Mouse (Mus musculus): ENCODE results near the gene Tmem88. TPM values are rescaled to one million over a fixed set of nuclear protein-coding genes. Genes with fewer than 3 reads are reported as not detected.

Gene Tmem88
- polyA plus RNA-seq, 1 experiment from 2014 or later, result 96.5 TPM

- Histone ChIP-seq H3K4me3 (ENCODE audit: low read depth, low read length) (no peak overlapping the region), H3K27me3 (replicated peaks; ENCODE audit: insufficient read depth, low read length) (no peaks in the 10 kb centered on the region), H3K9ac (replicated peaks; ENCODE audit: low read depth) (no peak overlapping the region), H3K36me3 (ENCODE audit: insufficient read depth, low read length) (no peaks in the 10 kb centered on the region), H3K27ac (ENCODE audit: low read length) (no peak overlapping the region), H3K4me2 (replicated peaks; ENCODE audit: low read depth, low read length) (0 out of 2 replicates have a peak overlapping the region, but pooled peaks have one; percentile 22), H3K9me3 (ENCODE audit: low read length) (no peaks in the 10 kb centered on the region), H3K4me1 (ENCODE audit: insufficient read depth, low read depth, low read length) (0 out of 2 replicates have a peak, but pooled peaks cover 2% of the 10 kb centered on the region)
- WGBS, result 33% methylated on average over 11 of the region's 11 CpGs
- TF ChIP-seq CTCF (IDR thresholded peaks at IDR 0.05), result peak; percentile 91
- peak; percentile 48 for TF ChIP-seq EP300 (IDR thresholded peaks at IDR 0.05)
- ATAC-seq (peak; percentile 85), DNase-seq (ENCODE audit: low spot score) (peak; percentile 95)
These were observed 34.0 kb upstream of the Tmem88 start for GRCm38 (mm10) chr11:69431829-69432639.

GRCm38 (mm10) chr11:69430631-69431030 lies 32.6 kb upstream of the Tmem88 start:
- Histone ChIP-seq H3K4me2 (replicated peaks; ENCODE audit: low read depth, low read length) (no peak overlapping the region), H3K27me3 (replicated peaks; ENCODE audit: insufficient read depth, low read length) (no peaks in the 10 kb centered on the region), H3K4me1 (ENCODE audit: insufficient read depth, low read depth, low read length) (0 out of 2 replicates have a peak, but pooled peaks cover 2% of the 10 kb centered on the region), H3K9ac (replicated peaks; ENCODE audit: low read depth) (no peak overlapping the region), H3K27ac (ENCODE audit: low read length) (no peak overlapping the region), H3K4me3 (ENCODE audit: low read depth, low read length) (no peak overlapping the region), H3K36me3 (ENCODE audit: insufficient read depth, low read length) (no peaks in the 10 kb centered on the region), H3K9me3 (ENCODE audit: low read length) (no peaks in the 10 kb centered on the region)
- WGBS, result 89% methylated on average over 15 of the region's 15 CpGs
- DNase-seq (ENCODE audit: low spot score) (no peak), ATAC-seq (no peak)
- TF ChIP-seq CTCF (IDR thresholded peaks at IDR 0.05), result no peak
- no peak for TF ChIP-seq EP300 (IDR thresholded peaks at IDR 0.05)

GRCm38 (mm10) chr11:69429313-69429712 lies 31.3 kb upstream of the Tmem88 start:
- Histone ChIP-seq H3K27ac (ENCODE audit: low read length) (no peak overlapping the region), H3K4me1 (ENCODE audit: insufficient read depth, low read depth, low read length) (0 out of 2 replicates have a peak, but pooled peaks cover 2% of the 10 kb centered on the region), H3K9ac (replicated peaks; ENCODE audit: low read depth) (no peak overlapping the region), H3K4me2 (replicated peaks; ENCODE audit: low read depth, low read length) (no peak overlapping the region), H3K27me3 (replicated peaks; ENCODE audit: insufficient read depth, low read length) (no peaks in the 10 kb centered on the region), H3K36me3 (ENCODE audit: insufficient read depth, low read length) (no peaks in the 10 kb centered on the region), H3K9me3 (ENCODE audit: low read length) (no peaks in the 10 kb centered on the region), H3K4me3 (ENCODE audit: low read depth, low read length) (no peak overlapping the region)
- TF ChIP-seq EP300 (IDR thresholded peaks at IDR 0.05), result no peak
- TF ChIP-seq CTCF (IDR thresholded peaks at IDR 0.05), result no peak
- ATAC-seq (no peak), DNase-seq (ENCODE audit: low spot score) (peak; percentile 43)
- WGBS, result 12% methylated on average over 2 of the region's 2 CpGs

GRCm38 (mm10) chr11:69428751-69429150 lies 30.7 kb upstream of the Tmem88 start:
- Histone ChIP-seq H3K4me3 (ENCODE audit: low read depth, low read length) (no peak overlapping the region), H3K9ac (replicated peaks; ENCODE audit: low read depth) (no peak overlapping the region), H3K27ac (ENCODE audit: low read length) (no peak overlapping the region), H3K4me2 (replicated peaks; ENCODE audit: low read depth, low read length) (no peak overlapping the region), H3K4me1 (ENCODE audit: insufficient read depth, low read depth, low read length) (0 out of 2 replicates have a peak, but pooled peaks cover 2% of the 10 kb centered on the region), H3K9me3 (ENCODE audit: low read length) (no peaks in the 10 kb centered on the region), H3K27me3 (replicated peaks; ENCODE audit: insufficient read depth, low read length) (no peaks in the 10 kb centered on the region), H3K36me3 (ENCODE audit: insufficient read depth, low read length) (no peaks in the 10 kb centered on the region)
- peak; percentile 93 for DNase-seq (ENCODE audit: low spot score)
- TF ChIP-seq CTCF (IDR thresholded peaks at IDR 0.05) (peak; percentile 18), EP300 (IDR thresholded peaks at IDR 0.05) (no peak)
- ATAC-seq, result peak; percentile 81
- 16% methylated on average over 4 of the region's 4 CpGs for WGBS

- no peak for DNase-seq (ENCODE audit: low spot score)
- H3K36me3 ChIP-seq (ENCODE audit: insufficient read depth, low read length), result no peaks in the 10 kb centered on the region
- no peaks in the 10 kb centered on the region for H3K9me3 ChIP-seq (ENCODE audit: low read length)
- no peak overlapping the region for H3K4me3 ChIP-seq (ENCODE audit: low read depth, low read length)
- H3K27ac ChIP-seq (ENCODE audit: low read length), result no peak overlapping the region
- no peak overlapping the region for H3K4me2 ChIP-seq (replicated peaks; ENCODE audit: low read depth, low read length)
- no peaks in the 10 kb centered on the region for H3K4me1 ChIP-seq (ENCODE audit: insufficient read depth, low read depth, low read length)
- no peak overlapping the region for H3K9ac ChIP-seq (replicated peaks; ENCODE audit: low read depth)
- WGBS, result 75% methylated on average over 2 of the region's 2 CpGs
- TF ChIP-seq EP300 (IDR thresholded peaks at IDR 0.05) (no peak), CTCF (IDR thresholded peaks at IDR 0.05) (no peak)
- H3K27me3 ChIP-seq (replicated peaks; ENCODE audit: insufficient read depth, low read length), result no peaks in the 10 kb centered on the region
- no peak for ATAC-seq
These were observed 28.2 kb upstream of the Tmem88 start for GRCm38 (mm10) chr11:69426246-69426645.

GRCm38 (mm10) chr11:69423885-69424284 lies 25.9 kb upstream of the Tmem88 start:
- Histone ChIP-seq H3K9ac (replicated peaks; ENCODE audit: low read depth) (no peak overlapping the region), H3K4me3 (ENCODE audit: low read depth, low read length) (no peak overlapping the region), H3K36me3 (ENCODE audit: insufficient read depth, low read length) (no peaks in the 10 kb centered on the region), H3K27me3 (replicated peaks; ENCODE audit: insufficient read depth, low read length) (no peaks in the 10 kb centered on the region), H3K9me3 (ENCODE audit: low read length) (no peaks in the 10 kb centered on the region), H3K4me2 (replicated peaks; ENCODE audit: low read depth, low read length) (no peak overlapping the region), H3K4me1 (ENCODE audit: insufficient read depth, low read depth, low read length) (0 out of 2 replicates have a peak, but pooled peaks cover 6% of the 10 kb centered on the region), H3K27ac (ENCODE audit: low read length) (no peak overlapping the region)
- ATAC-seq (no peak), DNase-seq (ENCODE audit: low spot score) (no peak)
- WGBS, result 60% methylated on average over 6 of the region's 6 CpGs
- TF ChIP-seq CTCF (IDR thresholded peaks at IDR 0.05) (no peak), EP300 (IDR thresholded peaks at IDR 0.05) (no peak)
